Mouse (Mus musculus) neutrophil, adult 5-6 weeks (primary cell): ENCODE data around the gene Nat8f1. TPM values are rescaled to one million over a fixed set of nuclear protein-coding genes. Genes with fewer than 3 reads are reported as not detected.
"Not testable (repeated sequence)": the region's sequence is repeated elsewhere in the genome, so short reads cannot be mapped to it uniquely, and the experiment has no call there.

Source experiments
- ATAC-seq: fragments of 151-379, 151-347 bp; 2 replicates; pipeline ENCODE4 v1.8.0; 2017; ENCODE audit warnings: mild to moderate bottlenecking, moderate TSS enrichment; ENCODE audit not compliant: insufficient number of reproducible peaks, poor library complexity, low FRiP score, severe bottlenecking; ENCODE audit errors: extremely low read depth
- total RNA-seq: library from RNA; stranded (forward); fragments of 200-1000 nt; gene quantifications from 2 replicates; pipeline ENCODE4 v1.2.3, GENCODE M21; 2017

The Nat8f1 gene
- 3.7 and 11.6 TPM in 2 replicates for total RNA-seq

- peak; percentile 75 for ATAC-seq
These were observed at the start of gene Nat8f1 for GRCm38 (mm10) chr6:85915539-85916513. Gene Nat8f1, minus strand, starts transcription at chr6:85915687.

DNA sequence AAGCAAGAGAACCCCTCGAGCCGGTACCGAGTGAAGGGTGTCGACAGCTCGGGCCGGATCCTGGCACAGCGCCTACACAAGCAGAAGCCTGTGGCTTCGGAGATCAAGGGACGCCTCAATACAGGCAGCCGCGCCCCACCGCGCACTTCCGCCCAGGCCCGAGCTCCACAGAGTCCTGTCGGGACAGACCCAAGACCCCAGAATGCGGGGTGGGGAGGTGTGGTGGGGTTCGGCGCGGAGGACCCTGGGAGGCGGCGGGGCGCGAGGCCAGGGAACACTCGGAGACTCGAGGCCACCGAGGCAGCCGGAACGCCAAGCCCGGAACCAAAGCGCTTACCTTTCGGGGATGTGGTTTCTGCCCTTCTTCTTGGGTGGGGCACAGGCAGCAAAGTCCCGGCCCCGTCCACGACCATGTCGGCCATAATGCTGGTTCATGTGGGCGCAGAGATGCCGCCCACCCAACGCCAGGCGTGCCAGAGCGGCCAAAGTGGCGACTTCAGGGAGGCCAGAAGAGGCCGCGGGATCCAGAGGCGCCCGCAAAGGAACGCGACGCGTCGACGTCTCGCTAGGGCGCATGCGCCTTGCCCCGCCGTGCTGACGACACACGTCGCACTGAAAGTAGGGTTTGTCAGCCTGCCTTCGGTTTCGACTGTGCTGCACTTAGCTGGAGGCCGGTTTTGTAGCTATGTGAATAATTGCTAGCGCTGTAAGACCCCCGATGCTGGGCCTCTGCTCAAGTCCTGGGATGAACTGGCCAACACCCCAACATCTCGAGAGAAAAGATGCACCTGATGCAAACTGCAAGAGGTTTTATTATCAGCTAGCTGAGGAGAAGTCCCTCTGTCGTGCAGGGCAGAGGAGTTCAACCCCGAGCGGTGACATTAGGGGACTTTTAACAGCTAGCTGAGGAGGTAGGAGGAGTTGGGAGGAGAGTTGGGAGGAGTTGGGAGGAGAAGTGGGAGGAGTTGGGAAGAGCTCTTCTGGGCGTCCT is 45.9 kb upstream of the Nat8f1 start, which contains the start of gene Dusp11:
Gene Dusp11 (minus strand): TSS at position 567 of the 991 bp plus-strand sequence.
- peak; percentile 75 for ATAC-seq

- no peak for ATAC-seq
These were observed 42.1 kb upstream of the Nat8f1 start for GRCm38 (mm10) chr6:85957581-85957980.

DNA sequence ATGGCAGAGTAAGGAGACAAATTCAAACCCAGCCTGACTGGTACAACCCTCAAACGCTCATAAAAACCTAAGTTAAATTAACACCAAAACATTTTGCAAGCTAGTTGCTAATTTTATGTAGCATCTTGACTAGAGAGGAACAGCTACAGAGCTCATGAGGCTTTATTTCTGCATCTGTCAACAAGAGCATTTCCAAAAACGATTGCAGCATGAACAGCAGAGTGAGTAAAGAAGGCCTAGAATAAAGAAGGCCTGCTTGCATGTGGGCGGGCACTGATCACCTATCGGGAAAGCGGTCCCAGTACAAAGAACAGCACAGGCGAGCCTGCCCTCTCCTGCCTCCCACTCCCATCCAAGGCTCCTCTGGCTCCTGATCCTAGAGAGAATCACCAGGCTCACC is 33.1 kb upstream of the Nat8f1 start:
- no peak for ATAC-seq

DNA sequence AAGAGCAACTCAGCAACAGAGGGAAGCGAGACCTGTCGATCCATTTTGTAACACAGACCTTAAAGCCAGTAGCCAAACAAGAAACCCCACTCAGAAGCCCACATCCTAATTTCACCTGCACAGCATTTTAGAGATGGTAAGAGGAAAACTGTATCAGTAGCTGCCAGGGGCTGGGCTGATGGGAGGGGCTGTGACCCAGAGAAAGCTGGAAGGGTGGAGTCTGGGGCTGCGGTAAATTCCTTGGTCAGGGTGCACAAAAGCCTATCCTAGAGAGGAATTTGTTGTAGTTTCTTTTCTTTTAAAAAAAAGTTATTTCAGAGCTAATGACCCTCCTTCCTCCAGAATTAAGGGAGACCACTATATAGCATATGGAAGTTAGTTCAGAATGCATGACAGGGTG is 27.0 kb upstream of the Nat8f1 start:
- no peak for ATAC-seq

DNA sequence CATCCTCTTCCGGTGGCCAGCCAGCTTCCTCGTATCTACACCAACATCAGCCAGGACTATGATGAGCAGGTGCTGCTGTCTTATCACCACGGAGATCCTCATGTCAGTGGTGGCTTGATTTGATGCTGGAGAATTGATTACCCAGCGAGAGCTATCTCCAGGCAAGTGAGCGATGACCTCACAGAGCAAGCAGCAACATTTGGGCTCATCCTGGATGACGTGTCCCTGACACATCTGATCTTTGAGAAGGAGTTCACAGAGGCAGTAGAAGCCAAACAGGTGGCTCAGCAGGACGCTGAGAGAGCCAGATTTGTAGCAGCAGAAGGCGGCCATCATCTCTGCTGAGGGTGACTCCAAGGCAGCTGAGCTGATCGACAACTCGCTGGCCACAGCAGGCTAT is 23.2 kb upstream of the Nat8f1 start:
- ATAC-seq, result no peak

GRCm38 (mm10) chr6:85936508-85937465 is 21.3 kb upstream of the Nat8f1 start:
- ATAC-seq, result peak; percentile 83

GRCm38 (mm10) chr6:85935646-85936045 is 20.2 kb upstream of the Nat8f1 start:
- ATAC-seq, result no peak

DNA sequence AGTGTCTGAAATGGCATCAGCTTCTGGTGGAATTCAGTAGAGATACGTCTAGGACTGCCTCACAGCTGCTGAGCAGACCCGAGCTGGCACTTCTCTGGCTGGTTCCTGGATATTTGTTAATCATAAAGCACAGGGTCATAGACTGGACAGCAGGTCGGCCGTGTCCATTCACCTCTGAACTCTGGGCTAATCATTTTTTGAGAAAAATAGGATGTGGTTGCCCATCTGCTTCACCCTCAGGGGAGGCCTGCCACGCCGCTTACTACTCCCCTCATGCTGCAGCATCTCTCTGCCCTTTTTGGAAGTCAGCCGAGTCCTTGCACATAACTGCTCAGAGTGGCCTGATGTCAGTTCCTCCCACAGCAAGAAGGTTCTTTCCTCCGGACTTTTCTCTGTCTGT is 18.6 kb upstream of the Nat8f1 start:
- ATAC-seq, result no peak

DNA sequence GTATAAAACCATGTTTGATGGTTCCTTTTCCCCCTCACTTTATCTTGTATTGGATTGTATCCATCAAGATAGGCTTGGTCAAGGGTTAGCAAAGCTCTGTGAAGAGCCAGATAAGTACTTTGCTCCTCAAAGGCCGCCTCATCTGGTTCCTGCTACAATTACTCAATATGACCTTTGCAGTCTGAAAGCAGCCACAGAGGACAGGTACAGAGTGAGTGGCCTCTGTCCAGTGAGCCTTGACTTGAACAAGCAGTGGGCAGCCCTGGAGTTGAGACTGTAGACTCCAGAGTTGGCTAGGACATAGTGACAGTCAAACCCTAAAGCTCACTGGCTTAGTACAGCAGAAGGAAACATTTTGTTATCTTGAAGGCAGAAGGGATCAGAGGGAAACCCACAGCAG is 13.8 kb upstream of the Nat8f1 start:
- ATAC-seq, result no peak

- no peak for ATAC-seq
These were observed 12.3 kb upstream of the Nat8f1 start for GRCm38 (mm10) chr6:85927476-85928464.

- ATAC-seq, result no peak
These were observed 11.2 kb upstream of the Nat8f1 start for GRCm38 (mm10) chr6:85926709-85927108.

- no peak for ATAC-seq
These were observed 8.2 kb upstream of the Nat8f1 start for GRCm38 (mm10) chr6:85923643-85924042.

DNA sequence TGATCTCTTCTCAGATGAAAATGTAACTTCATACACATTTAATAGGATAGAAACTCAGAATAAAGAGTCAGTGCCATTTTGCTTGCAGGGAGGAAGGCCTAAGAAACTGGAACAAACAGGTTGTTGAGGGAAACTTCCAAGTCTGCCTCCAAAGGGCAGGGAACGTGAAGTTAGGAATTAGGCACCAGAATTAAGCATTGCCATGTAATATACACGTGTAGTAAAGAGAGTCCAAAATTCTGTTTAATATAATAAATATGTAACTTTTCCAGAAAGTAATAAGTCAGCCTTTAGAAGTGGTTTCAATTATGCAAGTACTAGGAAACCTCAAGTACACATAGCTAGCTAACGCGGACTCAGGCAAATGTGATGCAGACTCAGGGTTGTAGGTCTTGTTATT is 3.9 kb upstream of the Nat8f1 start:
- ATAC-seq, result no peak

DNA sequence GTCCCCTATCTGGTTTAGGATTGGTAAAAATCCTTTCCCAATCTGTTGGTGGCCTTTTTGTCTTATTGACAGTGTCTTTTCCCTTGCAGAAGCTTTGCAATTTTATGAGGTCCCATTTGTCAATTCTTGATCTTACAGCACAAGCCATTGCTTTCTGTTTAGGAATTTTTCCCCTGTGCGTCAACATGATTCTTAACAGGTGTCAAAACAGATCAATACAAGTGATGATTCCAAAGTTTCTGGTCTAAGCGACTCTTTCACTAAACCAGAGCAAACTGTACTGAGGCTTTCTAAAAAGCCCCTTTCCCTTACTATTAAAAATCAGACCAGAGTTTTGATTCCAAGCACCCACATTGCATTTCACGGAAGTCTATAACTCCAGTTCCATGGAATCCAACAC is 2.9 kb upstream of the Nat8f1 start:
- not testable (repeated sequence) for ATAC-seq

GRCm38 (mm10) chr6:85916596-85916995 is 1.1 kb upstream of the Nat8f1 start:
- no peak for ATAC-seq

- no peak for ATAC-seq
These were observed 347 bp downstream of the Nat8f1 start for GRCm38 (mm10) chr6:85915141-85915538.
